Mouse (Mus musculus) ovary, adult 18-20 months (tissue): ENCODE data around the gene Slc52a3.
A peak's percentile ranks its signal among the peaks of the same experiment; 100 is the strongest.
"Not testable (repeated sequence)": the region's sequence is repeated elsewhere in the genome, so short reads cannot be mapped to it uniquely, and the experiment has no call there.

Experiments used
- DNase-seq: peaks from one replicate; pipeline ENCODE4 v3.0.0; 2022; ENCODE audit warnings: low spot score, mixed read lengths

The Slc52a3 gene

DNA sequence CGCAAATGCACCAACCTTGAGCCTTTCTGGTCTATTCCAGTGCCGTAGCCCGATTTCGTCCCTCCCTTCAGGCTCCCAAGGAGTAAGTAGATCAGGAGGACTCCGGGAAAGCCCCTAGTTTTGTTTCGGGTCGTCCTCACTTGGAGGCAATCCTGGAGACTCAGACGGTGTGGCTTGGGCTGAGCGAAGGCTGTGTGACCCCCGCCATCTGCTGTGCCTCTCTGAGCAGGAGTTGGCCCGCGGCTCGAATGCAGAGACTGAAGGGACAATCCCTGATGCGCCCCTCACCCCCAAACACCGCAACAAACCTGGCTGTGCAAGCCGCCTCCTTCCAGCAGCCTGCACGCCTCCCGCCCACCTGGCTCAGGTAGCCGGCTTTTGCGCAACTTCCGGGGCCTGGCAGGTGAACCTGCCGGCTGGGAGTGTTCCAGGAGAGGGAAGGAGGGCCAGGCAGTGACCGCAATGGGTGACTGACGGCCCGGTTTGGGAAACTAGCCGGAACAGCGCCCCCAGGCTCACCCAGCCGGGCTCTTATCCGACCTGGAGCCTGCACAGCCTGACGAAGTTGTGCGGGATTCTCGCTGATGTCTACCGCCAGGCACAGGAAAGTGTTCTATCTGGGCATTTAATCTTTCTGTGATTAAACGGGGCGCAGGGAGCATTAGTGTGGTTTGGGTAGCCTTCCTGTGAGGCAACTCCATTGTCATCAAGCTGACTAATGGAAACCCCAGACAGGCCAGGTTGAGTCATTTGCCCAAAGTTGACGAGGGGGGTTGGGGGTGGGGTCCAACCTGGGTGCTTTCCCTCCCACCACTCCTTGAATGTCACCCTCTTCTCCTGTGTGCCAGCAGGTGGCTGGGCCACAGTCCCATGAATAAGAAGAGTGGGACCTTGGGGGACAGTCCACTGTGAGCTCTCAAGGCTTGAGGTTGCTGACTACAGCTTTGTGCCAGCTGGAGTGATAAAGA, 22.4 kb upstream of the Slc52a3 start:
- DNase-seq: no peak

DNA sequence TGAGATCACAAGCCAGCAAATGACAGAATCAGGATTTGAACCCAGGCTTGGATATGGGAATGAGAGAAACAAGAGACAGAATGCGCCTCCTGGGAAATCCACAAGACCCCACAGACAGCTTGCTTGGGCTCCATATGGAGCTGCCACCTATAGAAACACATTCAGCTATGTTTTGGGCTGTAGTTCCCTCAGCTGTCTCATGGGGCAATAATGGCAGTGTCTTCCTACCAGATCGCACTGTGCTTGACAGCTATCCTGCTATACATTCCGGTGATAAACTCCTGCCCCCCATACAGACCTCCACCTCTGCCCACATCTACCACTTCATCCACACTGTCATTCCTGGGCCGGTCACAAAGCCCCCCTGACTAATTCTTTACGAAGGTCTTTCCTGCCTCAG, 21.0 kb upstream of the Slc52a3 start:
- DNase-seq: no peak

DNA sequence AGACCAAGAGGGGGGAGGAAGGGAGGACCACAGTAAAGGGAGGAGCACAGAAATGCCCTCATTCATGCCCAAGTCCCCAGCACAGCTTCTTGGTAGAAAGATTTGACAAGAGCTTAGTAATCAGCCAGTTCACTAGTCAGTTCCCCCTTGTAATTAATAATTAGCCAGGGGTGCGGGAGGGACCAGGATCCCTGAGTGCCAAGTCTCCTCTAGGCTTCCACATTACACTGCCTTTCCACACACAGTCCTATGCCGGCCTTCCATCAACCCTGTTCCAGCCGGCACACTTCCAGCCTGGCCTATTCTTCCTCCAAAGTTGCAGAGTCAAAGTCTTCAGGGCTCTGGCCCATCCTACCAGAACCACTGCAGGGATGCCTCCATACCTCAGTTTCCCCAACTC, 20.2 kb upstream of the Slc52a3 start:
- no peak for DNase-seq

DNA sequence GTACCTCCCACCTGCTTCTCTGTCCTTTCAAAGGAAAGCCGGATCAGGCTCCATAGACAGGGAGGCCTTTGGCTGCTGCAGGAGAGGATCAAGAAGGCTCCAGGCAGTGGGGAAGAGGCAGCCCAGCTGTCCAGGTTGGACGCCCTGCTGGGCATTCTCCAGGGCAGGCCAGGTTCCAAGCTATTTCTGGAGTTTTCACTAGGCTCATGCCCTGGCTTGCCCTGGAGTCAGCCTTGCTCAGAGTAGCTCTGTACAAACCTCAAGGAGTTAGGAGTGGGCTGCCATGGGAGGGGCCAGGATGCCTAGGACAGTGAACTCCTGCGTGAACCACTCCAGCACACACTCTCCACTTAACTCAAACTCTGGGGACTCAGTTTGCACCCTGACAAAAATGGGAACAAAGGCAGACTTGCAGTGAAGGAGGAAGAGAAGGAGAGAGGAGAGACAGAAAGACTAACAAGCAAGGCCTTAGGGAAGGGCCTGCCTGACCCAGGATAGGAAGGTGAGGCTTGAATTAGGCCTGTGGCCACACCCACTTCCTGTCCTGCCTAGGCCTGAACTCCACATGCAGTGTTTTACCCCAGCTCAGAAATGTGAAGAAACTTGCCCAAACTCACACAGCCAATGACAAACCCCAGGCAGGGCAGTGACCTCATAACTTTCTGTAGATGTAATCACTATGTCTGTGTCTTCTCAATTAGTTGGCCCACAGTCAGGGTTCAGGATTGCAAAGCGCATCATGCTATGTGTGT, 18.4 kb upstream of the Slc52a3 start:
- DNase-seq: no peak

DNA sequence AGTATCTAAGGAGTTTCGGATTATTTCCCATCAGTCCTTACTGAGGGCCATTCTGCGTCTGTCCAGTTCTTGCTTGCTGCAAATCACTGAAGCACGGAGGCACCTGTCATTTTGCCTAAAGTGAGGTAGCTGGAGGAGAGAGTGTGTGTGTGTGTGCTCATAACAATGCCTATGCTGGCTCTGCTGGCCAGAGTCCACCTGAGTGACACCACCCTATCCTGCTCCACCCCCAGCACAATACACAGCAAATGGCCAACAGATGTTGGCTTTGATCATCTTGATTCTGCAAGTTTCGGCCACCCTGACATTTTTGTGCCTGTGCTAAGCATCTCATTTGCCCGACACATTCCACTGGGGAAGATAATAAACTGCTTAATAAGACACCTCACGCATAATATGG, 17.8 kb upstream of the Slc52a3 start:
- no peak for DNase-seq

DNA sequence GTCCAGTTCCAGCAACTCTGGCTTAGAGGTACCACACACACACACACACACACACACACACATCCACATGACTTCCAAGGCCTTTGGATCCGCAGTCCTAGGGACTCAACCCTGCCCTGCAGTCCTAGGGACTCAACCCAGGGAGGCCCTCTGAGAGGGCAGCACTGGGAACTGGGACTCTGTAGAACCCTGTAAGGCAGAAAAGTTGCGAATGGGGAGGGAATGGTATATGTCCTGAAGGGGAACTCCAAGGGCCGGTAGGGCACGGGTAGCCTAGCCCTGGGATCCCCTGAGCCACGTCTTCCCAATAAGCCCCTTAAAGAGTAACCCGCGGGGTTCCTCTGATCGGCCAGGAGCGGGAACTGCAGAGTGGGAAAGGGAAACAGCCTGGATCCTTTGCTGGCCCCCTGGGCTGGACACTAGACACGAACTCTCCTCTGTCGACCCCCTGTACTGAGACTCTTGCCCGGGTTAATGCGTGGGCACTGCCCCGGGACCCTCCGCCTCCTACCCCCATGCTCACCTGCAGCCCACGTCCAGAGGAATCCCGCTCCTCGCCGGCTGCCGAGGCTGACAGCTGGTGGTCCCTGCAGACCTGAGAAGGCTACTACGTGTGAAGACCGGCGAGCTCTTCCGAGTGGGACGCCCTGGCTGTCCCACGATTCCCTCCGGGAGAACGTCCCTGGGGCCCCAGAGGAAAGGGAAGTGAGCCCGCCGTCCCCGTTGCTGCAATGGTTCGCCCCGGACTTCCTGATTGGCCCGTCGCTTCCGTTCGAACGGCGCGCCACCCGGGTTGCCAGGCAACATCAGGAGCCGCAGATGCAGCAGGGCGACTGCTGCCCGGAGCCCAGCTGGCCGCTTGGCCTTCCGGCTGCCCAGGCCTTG, 16.6 kb upstream of the Slc52a3 start, which contains the start of gene Fam110a:
Fam110a (minus strand) TSS at position 750 of the 885 bp plus-strand sequence.
- DNase-seq: peak; percentile 89

DNA sequence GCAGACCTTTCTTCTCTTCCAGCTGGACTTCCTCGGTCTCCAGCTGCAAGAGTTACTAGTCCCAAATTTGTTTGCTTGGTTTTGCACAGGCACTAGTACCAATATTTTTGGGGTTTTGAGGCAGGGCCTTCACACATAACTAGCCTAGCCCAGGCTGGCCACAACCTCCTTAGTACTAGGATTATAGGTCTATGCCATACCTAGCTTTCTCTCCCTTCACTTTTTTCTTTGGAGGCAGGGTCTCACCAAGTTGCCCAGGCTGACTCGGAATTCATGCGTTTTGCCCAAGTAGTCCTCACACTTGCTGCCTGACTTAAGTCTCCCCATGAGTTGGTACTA, 16.0 kb upstream of the Slc52a3 start:
- no peak for DNase-seq

DNA sequence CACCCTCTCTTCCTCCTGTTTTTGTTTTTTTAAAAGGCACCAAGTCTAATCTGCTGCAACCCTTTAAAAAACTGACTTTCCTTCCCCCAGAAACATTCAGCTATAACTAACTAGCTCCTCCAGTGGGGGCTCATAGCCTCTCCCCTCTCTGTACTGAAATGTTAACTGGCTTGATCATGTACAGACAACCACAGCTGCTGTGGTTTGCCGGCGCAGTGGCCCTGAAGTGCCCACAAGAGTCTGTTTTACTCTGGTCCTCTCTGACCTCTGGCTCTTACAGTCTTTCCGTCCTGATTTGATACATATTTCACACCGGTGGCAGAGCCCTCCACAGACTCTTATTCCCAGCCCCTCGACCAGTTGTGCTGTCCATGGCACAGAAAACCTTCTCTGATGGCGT, 15.0 kb upstream of the Slc52a3 start:
- no peak for DNase-seq

DNA sequence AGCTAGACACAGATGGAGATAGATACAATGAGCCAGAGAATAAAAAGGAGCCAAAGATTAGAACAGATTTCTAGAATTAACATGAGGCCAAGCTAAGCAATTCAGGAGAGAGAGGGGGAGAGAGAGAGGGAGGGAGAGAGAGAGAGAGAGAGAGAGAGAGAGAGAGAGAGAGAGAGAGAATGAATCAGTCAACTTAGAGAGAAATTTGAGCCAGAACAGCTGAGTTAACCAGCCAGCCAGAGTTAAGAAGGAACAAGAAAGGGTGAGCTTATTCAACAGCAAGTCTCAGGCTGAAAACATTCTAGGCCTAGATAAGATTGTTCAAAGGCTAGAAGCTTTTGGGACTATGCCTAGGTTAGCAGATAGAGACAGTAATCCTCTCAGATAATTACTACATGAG, 13.8 kb upstream of the Slc52a3 start:
- no peak for DNase-seq

DNA sequence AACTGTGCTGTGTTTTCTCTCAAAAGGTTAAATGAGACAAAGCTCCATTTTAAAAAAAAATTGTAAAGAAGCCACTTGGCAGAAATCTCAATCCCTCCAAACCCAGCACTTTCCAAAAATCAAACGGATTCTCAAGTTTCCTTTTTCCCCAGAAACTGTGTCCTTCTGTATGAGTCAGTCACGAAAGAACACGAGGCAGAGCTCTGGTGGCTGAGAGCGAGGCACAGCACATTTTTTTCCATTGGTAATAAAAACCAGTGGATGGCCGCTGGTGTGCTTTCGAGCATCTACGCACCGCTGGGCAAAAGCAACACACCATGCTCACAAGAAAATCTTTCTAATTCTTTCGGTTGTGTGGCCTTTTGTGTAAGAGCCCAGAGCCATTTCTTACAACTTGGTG, 12.3 kb upstream of the Slc52a3 start:
- no peak for DNase-seq

DNA sequence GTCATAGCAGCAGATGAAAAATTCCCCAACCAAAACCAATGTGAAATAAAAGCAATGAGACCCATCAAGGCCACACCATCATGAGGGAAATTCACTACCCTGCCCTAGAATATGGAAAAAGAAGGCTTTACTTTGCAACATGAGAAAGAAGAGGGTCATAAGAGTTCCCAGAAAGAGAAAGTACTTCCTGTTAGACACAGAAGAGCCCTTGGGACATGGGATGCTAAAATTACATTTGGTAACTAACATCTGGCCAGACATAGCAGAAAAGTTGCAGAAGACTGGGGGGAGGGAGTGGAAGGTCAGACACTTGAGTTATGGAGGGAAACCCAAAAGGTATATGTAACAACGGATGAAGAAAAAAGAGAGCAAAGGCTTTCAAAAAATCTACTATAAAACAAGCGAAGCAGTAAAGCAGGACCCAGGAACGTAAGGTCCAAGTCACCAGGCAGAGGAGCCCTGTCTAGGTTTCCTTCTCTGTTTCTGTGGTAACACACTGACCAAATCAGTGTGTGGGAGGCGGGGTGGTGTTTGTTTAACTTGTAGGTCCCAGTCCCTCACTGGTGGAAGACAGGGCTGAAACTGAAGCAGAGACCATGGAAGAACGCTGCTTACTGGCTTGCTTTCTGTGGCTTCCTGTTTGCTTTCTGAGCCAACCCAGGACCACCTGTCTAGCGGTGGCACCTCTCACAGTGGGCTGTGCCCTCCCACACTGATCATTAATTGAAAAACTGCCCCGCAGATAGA, 10.7 kb upstream of the Slc52a3 start:
- no peak for DNase-seq

DNA sequence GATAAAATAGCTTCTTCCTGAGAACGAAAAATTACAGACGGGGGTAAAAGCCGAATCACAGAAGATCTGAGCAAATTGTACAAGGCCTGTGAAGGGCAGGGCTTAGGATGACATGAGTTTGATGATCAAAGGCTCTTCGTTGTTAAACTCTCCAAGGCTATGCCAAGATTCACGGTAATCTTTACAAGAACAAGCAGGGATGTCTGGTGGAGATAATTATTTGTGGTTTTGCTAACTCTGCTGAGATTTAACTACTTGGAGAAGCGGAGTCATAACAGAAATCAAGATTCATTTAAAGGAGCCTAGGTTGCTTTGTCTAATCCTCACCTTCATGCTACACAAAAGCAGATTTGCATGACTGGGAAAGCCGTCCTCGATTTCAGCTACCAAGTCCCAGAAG, 9.4 kb upstream of the Slc52a3 start:
- no peak for DNase-seq

DNA sequence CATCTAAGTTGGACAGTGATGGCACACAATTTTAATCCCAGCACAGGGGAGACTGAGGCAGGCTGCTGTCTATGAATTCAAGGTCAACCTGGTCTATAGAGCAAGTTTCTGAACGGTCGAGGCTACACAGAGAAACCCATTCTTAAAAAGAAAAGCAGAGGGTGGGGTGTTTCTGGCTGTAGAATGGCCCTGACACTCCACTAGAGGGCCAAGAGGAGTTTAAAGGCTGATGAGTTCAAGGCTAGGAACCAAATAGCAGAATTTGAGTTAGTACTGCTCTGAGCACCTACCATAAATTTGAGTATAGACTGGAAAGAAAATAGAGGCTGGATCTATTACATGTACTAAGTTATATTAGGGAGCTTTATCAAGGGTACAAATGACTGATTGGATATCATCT, 7.3 kb upstream of the Slc52a3 start:
- no peak for DNase-seq

DNA sequence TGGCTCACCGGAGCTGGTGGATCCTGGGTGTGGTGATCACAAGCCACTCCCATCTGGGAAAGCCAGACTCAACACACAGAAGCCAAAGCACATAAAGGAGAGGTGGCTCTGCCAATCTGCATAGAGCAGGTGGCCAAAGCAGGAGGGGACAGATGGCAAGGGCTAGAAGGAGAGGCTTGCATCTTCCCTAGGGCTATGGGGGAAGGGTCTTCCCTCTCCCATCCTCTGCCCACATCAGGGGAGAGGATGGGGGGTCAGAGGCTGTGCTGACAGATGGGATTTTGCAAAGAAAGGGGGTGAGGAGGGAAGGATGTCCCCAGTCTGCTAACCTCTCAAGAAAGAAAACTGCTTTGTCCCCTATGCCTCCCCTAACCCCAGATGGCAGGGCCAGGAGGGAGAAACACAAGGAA, 5.3 kb upstream of the Slc52a3 start:
- DNase-seq: no peak

DNA sequence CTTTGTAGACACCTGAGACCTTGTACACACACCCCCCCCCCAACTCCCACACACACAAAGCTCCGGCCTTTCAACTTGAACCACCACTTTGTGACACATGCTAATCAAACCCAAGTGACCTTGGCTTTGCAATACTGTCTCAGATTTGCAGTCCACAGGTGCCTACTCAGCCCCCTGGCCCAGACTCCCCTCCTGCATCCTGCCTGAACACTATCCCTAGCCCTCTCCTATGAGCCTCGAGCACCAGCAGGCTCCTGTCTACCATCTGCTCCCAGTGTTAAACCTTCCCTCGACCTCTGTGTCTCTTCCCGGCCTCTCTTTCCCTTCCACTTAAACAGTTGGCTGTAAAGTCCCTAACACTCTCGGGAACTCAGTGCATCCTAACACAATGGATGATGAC, 4.9 kb upstream of the Slc52a3 start:
- DNase-seq: no peak

DNA sequence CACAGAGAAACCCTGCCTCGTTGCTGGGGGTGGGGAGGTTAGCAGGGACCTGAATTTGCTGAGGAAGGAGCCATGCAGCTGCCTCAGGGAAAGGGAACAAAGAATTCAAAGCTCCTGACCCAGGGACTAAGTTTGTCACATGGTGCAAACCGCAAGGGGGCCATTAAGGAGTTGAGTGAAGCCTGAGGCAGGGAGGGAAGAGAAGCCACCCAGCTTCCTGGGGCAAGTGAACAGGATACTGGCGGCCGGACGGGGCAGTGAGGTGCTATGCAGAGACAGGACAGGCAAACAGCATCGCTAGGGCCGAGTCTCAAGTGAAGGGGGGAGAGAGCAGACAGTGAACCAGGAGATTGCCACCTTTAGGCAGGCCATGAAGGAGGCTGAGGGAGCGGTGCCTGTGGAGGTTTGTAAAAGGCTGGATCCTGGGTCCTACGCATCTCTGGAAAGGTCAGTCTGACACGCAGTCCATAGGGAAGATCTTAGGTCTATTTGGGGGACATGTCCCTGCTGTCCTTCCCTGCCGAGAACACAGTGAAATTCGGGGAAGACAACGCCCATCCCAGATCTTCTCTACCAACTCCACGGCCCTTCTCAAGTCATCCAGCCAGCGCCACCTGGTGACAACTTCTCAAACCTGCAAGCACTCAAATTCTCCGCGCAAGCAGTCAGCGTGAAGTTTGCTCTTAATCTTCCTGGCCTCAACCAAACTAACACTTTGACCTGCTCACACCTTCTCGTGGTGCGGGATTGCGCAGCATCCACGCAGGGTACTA, 1.8 kb upstream of the Slc52a3 start:
- peak; percentile 40 for DNase-seq

DNA sequence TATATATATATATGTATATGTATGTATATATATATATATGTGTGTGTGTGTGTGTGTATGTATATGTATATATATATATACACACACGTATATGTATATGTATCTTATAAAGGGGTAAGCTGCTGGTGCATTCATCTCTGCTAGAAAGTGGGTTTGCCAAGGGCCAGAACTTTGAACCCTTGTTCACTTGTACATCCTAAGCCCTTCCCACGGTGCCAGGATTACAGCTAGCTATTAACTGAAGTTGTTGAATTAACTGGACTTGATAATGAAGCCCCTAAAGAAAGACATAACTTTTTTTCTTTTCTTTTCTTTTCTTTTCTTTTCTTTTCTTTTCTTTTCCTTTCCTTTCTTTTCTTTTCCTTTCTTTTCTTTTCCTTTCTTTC, 872 bp downstream of the Slc52a3 start:
- not testable (repeated sequence) for DNase-seq

DNA sequence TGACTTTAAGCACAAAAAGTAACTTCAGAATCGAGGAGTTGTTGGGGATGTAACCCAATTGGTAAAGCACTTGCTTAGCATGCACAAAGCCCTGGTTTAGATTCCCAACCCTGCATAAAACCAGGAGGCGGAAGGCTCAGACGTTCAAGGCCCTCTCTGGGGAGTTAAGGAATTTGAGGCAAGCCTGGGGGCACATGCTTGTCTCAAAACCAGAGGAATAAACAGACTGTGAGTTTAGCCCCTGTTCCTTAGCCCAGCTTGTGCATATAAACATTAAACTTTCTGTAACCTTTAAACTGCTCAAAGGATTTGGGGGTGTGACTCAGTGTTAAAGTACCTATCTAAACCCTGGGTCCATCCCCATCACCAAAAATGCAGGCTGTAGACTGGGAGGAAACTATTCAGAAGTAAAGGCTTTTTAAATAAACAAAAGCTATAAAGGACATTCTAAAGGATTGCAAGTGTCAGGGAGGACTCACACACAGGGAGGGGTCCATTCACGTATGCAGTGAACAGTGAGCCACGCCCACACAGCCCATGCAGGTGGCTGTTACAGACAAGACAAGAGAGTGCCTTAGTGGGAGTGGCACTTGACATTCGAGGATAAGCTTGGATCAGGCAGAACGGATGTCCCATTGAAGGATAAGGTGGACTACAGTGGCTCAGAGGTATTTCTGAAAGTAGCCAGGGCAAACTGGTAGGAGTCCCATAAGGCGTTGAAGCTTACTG, 1.6 kb downstream of the Slc52a3 start:
- no peak for DNase-seq

DNA sequence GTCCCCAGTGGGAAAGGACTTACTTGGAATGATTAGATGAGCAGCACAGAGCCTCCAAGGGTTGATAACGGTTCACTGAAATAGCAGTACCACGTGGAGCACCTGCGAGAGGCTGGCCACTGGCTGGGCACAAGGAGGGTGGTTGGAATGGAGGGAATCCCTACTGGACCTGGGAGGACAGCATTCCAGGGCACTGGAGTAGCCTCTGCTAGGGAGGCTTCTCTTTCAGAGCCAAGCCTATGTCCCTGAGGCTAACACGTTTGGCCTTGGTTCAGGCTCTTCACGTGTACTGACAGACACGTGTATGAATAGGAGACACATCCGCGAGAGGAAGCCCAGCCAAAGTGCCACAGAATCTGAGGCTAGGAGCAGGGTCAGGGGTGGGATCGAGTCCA, 2.2 kb downstream of the Slc52a3 start:
- DNase-seq: no peak

DNA sequence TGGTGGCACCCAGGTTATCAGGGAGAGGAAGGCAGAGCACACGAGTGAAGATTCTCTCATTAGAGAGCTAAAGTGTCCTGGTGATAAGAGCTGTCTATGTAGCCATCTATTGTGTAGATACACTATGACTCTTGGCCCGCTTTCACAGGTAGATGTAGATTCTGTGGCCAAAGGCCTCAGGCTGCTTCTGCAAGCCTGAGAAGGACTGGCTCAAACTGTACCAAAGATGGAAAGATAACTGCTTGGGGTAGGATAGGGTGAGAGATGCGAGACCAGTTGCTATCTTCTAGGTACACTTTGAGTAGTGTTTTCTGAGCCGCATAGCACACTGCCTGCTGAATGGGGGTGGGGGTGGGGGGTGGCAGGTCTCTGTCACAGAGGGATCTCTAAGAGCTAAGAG, 2.6 kb downstream of the Slc52a3 start:
- no peak for DNase-seq
